Mouse (Mus musculus): ENCODE measurements at regions not wholly inside any gene's neighbourhood (a gene's known extent, or its start where the extent isn't known, plus 50 kb on each side); places are given as distances from the start of the nearest gene placed in this dataset.

DNA sequence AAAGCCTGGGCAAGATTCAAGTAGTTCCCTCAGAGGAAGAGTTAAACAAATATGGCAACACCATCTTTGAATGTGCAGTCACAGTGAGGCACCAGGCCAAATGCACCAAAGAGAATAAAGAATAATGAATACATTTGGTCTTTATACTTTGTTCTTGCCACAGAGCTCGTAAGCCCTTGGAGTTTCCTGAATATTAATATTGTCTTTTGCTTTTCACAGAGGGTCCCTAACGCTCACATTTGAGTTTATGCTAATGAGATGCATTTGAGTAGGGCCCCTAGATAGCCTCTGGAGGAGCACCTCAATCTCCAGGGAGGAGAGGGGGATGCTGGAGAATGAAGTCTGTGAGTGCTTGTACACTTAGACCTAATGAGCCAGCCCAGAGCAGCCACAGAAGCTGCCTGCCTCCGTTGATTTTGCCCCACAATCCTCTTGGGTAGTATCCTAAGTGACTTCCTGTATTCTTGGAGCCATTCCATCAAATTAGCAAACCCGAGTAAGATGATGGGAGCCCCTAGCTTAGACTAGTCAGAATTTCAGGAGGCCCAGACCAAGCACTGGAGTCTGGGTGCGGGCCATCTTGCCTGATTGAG is 161.3 kb downstream of the Abcc12 start:
- no peak for TF ChIP-seq CTCF (IDR thresholded peaks at IDR 0.05; ENCODE audit: low read depth)
- TF ChIP-seq EP300 (IDR thresholded peaks at IDR 0.05; ENCODE audit: low read depth): no peak
